Mouse (Mus musculus) forebrain, embryonic 16.5 days (tissue): Measurements from ENCODE around the gene Ddx5. TPM values are rescaled to one million over a fixed set of nuclear protein-coding genes. Genes with fewer than 3 reads are reported as not detected.

Experiments
- ATAC-seq: fragments of 200-750 bp; cut with Nextera tagmentation; 2 replicates; pipeline ENCODE4 v1.8.0; 2017; ENCODE audit warnings: mild to moderate bottlenecking, moderate library complexity
- H3K27ac ChIP-seq: fragments of 300-500 bp; sonication (generic); 2 replicates; pipeline ENCODE4 v1.5.1; 2014; ENCODE audit warnings: low read length, control low read depth
- H3K27me3 ChIP-seq: fragments of 300-500 bp; sonication (generic); replicated peaks from 2 replicates; pipeline ENCODE4 v1.6.1; 2014; ENCODE audit warnings: low read length; ENCODE audit not compliant: control insufficient read depth, insufficient read depth
- H3K36me3 ChIP-seq: fragments of 300-500 bp; sonication (generic); 2 replicates; pipeline ENCODE4 v1.6.1; 2014; ENCODE audit not compliant: control insufficient read depth, insufficient read depth
- H3K4me1 ChIP-seq: fragments of 300-500 bp; sonication (generic); replicated peaks from 2 replicates; pipeline ENCODE4 v1.6.1; 2014; ENCODE audit warnings: low read length; ENCODE audit not compliant: control insufficient read depth, insufficient read depth
- H3K4me2 ChIP-seq: fragments of 300-500 bp; sonication (generic); 2 replicates; pipeline ENCODE4 v1.6.1; 2014; ENCODE audit warnings: mild to moderate bottlenecking, low read length, control low read depth
- H3K4me3 ChIP-seq: fragments of 300-500 bp; sonication (generic); replicated peaks from 2 replicates; pipeline ENCODE4 v1.5.1; 2014; ENCODE audit warnings: mild to moderate bottlenecking, low read length, control low read depth
- H3K9ac ChIP-seq: fragments of 300-500 bp; sonication (generic); replicated peaks from 2 replicates; pipeline ENCODE4 v1.6.1; 2014; ENCODE audit warnings: low read depth, low read length, control low read depth
- H3K9me3 ChIP-seq: fragments of 300-500 bp; sonication (generic); 2 replicates; pipeline ENCODE4 v1.6.1; 2016; ENCODE audit warnings: low read length; ENCODE audit not compliant: control insufficient read depth
- WGBS: fragments of 180-500 bp; shearing (Covaris S2); extraction: QIAGEN DNeasy Blood & Tissue Kit; methylation state at CpG from one replicate; pipeline ENCODE4 v1.1.7; 2014; 5-methylcytosine and 5-hydroxymethylcytosine counted together
- polyA plus RNA-seq: library from polyadenylated mRNA; unstranded; fragments of >200 nt; fragmentation: Nextera tagmentation; extraction: Ambion mirVana; gene quantifications from 2 replicates; pipeline ENCODE4 v1.2.1, GENCODE M21; 2015

Gene Ddx5
- polyA plus RNA-seq, result 520 and 566 TPM in 2 replicates

- H3K4me2 ChIP-seq, result peak within 1 kb of the TSS; percentile 91
- no peaks in the 10 kb centered on the region for H3K9me3 ChIP-seq
- H3K27me3 ChIP-seq, result no peaks in the 10 kb centered on the region
- ATAC-seq, result peak; percentile 92
- peak within 1 kb of the TSS; percentile 99 for H3K4me3 ChIP-seq
- H3K36me3 ChIP-seq, result peaks cover 16% of the 10 kb centered on the region
- H3K9ac ChIP-seq, result peak within 1 kb of the TSS; percentile 89
- peak within 1 kb of the TSS; percentile 97 for H3K27ac ChIP-seq
- peaks cover 21% of the 10 kb centered on the region for H3K4me1 ChIP-seq
- WGBS, result 0% methylated on average over 58 of the region's 58 CpGs
Measured at GRCm38 (mm10) chr11:106788775-106789459, at the start of gene Ddx5, which contains the start of gene Cep95. Gene Ddx5, minus strand, starts transcription at chr11:106789185. Gene Cep95, plus strand, starts transcription at chr11:106789252.

- Histone ChIP-seq H3K36me3 (peaks cover 14% of the 10 kb centered on the region), H3K27ac (no peak overlapping the region), H3K4me1 (no peaks in the 10 kb centered on the region), H3K4me2 (no peak overlapping the region), H3K27me3 (no peaks in the 10 kb centered on the region), H3K9me3 (no peaks in the 10 kb centered on the region), H3K4me3 (no peak overlapping the region), H3K9ac (no peak overlapping the region)
- WGBS, result 96% methylated on average over 7 of the region's 7 CpGs
- no peak for ATAC-seq
Measured at GRCm38 (mm10) chr11:106828079-106828478, 39.1 kb upstream of the Ddx5 start.

- H3K4me3 ChIP-seq, result no peak overlapping the region
- no peak overlapping the region for H3K9ac ChIP-seq
- no peak overlapping the region for H3K27ac ChIP-seq
- H3K27me3 ChIP-seq, result no peaks in the 10 kb centered on the region
- no peaks in the 10 kb centered on the region for H3K4me1 ChIP-seq
- ATAC-seq, result no peak
- H3K36me3 ChIP-seq, result peaks cover 10% of the 10 kb centered on the region
- H3K9me3 ChIP-seq, result no peaks in the 10 kb centered on the region
- WGBS, result 95% methylated on average over 10 of the region's 10 CpGs
- H3K4me2 ChIP-seq, result no peak overlapping the region
Measured at GRCm38 (mm10) chr11:106824403-106824802, 35.4 kb upstream of the Ddx5 start.

GRCm38 (mm10) chr11:106823741-106824140 is 34.8 kb upstream of the Ddx5 start:
- H3K4me3 ChIP-seq, result no peak overlapping the region
- 92% methylated on average over 8 of the region's 8 CpGs for WGBS
- H3K9ac ChIP-seq, result no peak overlapping the region
- no peaks in the 10 kb centered on the region for H3K27me3 ChIP-seq
- no peak overlapping the region for H3K27ac ChIP-seq
- ATAC-seq, result no peak
- H3K36me3 ChIP-seq, result peaks cover 10% of the 10 kb centered on the region
- H3K4me2 ChIP-seq, result no peak overlapping the region
- no peaks in the 10 kb centered on the region for H3K9me3 ChIP-seq
- H3K4me1 ChIP-seq, result 0 out of 2 replicates have a peak, but pooled peaks cover 2% of the 10 kb centered on the region

- Histone ChIP-seq H3K27ac (0 out of 2 replicates have a peak overlapping the region, but pooled peaks have one; percentile 15), H3K36me3 (peaks cover 4% of the 10 kb centered on the region), H3K4me2 (no peak overlapping the region), H3K9me3 (no peaks in the 10 kb centered on the region), H3K9ac (no peak overlapping the region), H3K4me3 (no peak overlapping the region), H3K27me3 (no peaks in the 10 kb centered on the region), H3K4me1 (peaks cover 9% of the 10 kb centered on the region)
- WGBS, result 74% methylated on average over 5 of the region's 5 CpGs
- no peak for ATAC-seq
Measured at GRCm38 (mm10) chr11:106822911-106823310, 33.9 kb upstream of the Ddx5 start.

- H3K36me3 ChIP-seq, result peaks cover 4% of the 10 kb centered on the region
- H3K27ac ChIP-seq, result no peak overlapping the region
- no peak overlapping the region for H3K9ac ChIP-seq
- 89% methylated on average over 8 of the region's 8 CpGs for WGBS
- H3K9me3 ChIP-seq, result no peaks in the 10 kb centered on the region
- no peak for ATAC-seq
- no peak overlapping the region for H3K4me3 ChIP-seq
- H3K4me2 ChIP-seq, result no peak overlapping the region
- H3K4me1 ChIP-seq, result peaks cover 12% of the 10 kb centered on the region
- H3K27me3 ChIP-seq, result no peaks in the 10 kb centered on the region
Measured at GRCm38 (mm10) chr11:106822491-106822890, 33.5 kb upstream of the Ddx5 start.

GRCm38 (mm10) chr11:106821397-106821796 is 32.4 kb upstream of the Ddx5 start:
- no peak overlapping the region for H3K9ac ChIP-seq
- H3K9me3 ChIP-seq, result no peaks in the 10 kb centered on the region
- no peak overlapping the region for H3K4me3 ChIP-seq
- peaks cover 12% of the 10 kb centered on the region for H3K4me1 ChIP-seq
- no peak overlapping the region for H3K4me2 ChIP-seq
- peak overlapping the region; percentile 21; the same call in 1 of the 2 replicates for H3K27ac ChIP-seq
- H3K27me3 ChIP-seq, result no peaks in the 10 kb centered on the region
- peaks cover 8% of the 10 kb centered on the region for H3K36me3 ChIP-seq
- no peak for ATAC-seq
- 84% methylated on average over 6 of the region's 6 CpGs for WGBS

- no peak for ATAC-seq
- Histone ChIP-seq H3K36me3 (peaks cover 8% of the 10 kb centered on the region), H3K27me3 (no peaks in the 10 kb centered on the region), H3K4me1 (peaks cover 12% of the 10 kb centered on the region), H3K9ac (no peak overlapping the region), H3K4me3 (no peak overlapping the region), H3K4me2 (no peak overlapping the region), H3K9me3 (no peaks in the 10 kb centered on the region), H3K27ac (no peak overlapping the region)
- WGBS, result 54% methylated on average over 4 of the region's 4 CpGs
Measured at GRCm38 (mm10) chr11:106820972-106821371, 32.0 kb upstream of the Ddx5 start.

- Histone ChIP-seq H3K9ac (no peak overlapping the region), H3K36me3 (peaks cover 10% of the 10 kb centered on the region), H3K4me1 (peaks cover 12% of the 10 kb centered on the region), H3K27ac (no peak overlapping the region), H3K4me2 (no peak overlapping the region), H3K9me3 (no peaks in the 10 kb centered on the region), H3K27me3 (no peaks in the 10 kb centered on the region), H3K4me3 (no peak overlapping the region)
- 66% methylated on average over 6 of the region's 6 CpGs for WGBS
- no peak for ATAC-seq
Measured at GRCm38 (mm10) chr11:106820252-106820651, 31.3 kb upstream of the Ddx5 start.
